Mouse (Mus musculus) liver, embryonic 14.5 days (tissue): ENCODE results near the gene Gck.

Experiments used
- CTCF ChIP-seq: IDR thresholded peaks from 2 replicates; pipeline ENCODE4 v1.5.1; 2016; ENCODE audit warnings: antibody characterized with exemption, low read depth, control low read depth
- EP300 ChIP-seq: IDR thresholded peaks from 2 replicates; pipeline ENCODE4 v1.6.1; 2016; ENCODE audit warnings: antibody characterized with exemption, low read depth

- TF ChIP-seq EP300: no peak
- no peak for TF ChIP-seq CTCF
Observed at GRCm38 (mm10) chr11:5905778-5906518, 43.9 kb downstream of the Gck start.
